Mouse (Mus musculus) heart, postnatal 0 days (tissue): Measurements from ENCODE around the gene Tmem185b. TPM values are rescaled to one million over a fixed set of nuclear protein-coding genes. Genes with fewer than 3 reads are reported as not detected.

Source experiments
- ATAC-seq: fragments of 200-750 bp; cut with Nextera tagmentation; 2 replicates; pipeline ENCODE4 v1.8.0; 2017; ENCODE audit warnings: low read depth, moderate number of reproducible peaks, moderate library complexity; ENCODE audit not compliant: insufficient read depth
- DNase-seq: peaks from one replicate; pipeline ENCODE4 v3.0.0-alpha.2; 2016; ENCODE audit warnings: low spot score
- H3K27ac ChIP-seq: fragments of 300-500 bp; sonication (generic); 2 replicates; pipeline ENCODE4 v1.5.1; 2014; ENCODE audit warnings: low read depth, mild to moderate bottlenecking
- H3K27me3 ChIP-seq: fragments of 300-500 bp; sonication (generic); 2 replicates; pipeline ENCODE4 v1.6.1; 2014; ENCODE audit warnings: low read length, mixed read lengths; ENCODE audit not compliant: control insufficient read depth, insufficient read depth
- H3K36me3 ChIP-seq: fragments of 300-500 bp; sonication (generic); replicated peaks from 2 replicates; pipeline ENCODE4 v1.6.1; 2014; ENCODE audit warnings: low read length, mixed read lengths; ENCODE audit not compliant: control insufficient read depth, insufficient read depth
- H3K4me1 ChIP-seq: fragments of 300-500 bp; sonication (generic); 2 replicates; pipeline ENCODE4 v1.6.1; 2014; ENCODE audit warnings: antibody characterized with exemption; ENCODE audit not compliant: control insufficient read depth, insufficient read depth
- H3K4me2 ChIP-seq: fragments of 300-500 bp; sonication (generic); 2 replicates; pipeline ENCODE4 v1.6.1; 2014; ENCODE audit warnings: low read depth, mild to moderate bottlenecking, low read length, moderate library complexity
- H3K4me3 ChIP-seq: fragments of 300-500 bp; sonication (generic); 2 replicates; pipeline ENCODE4 v1.5.1; 2014; ENCODE audit warnings: low read depth, low read length
- H3K9ac ChIP-seq: fragments of 300-500 bp; sonication (generic); replicated peaks from 2 replicates; pipeline ENCODE4 v1.6.1; 2014; ENCODE audit warnings: low read depth, low read length, mixed read lengths
- H3K9me3 ChIP-seq: fragments of 300-500 bp; sonication (generic); replicated peaks from 2 replicates; pipeline ENCODE4 v1.6.1; 2016; ENCODE audit warnings: low read length; ENCODE audit not compliant: control insufficient read depth
- CTCF ChIP-seq: IDR thresholded peaks from 2 replicates; pipeline ENCODE4 v1.5.1; 2016; ENCODE audit warnings: antibody characterized with exemption, control low read depth, low read depth
- EP300 ChIP-seq: IDR thresholded peaks from 2 replicates; pipeline ENCODE4 v1.6.1; 2016; ENCODE audit warnings: antibody characterized with exemption, low read depth
- WGBS: fragments of 180-500 bp; shearing (Covaris S2); extraction: QIAGEN DNeasy Blood & Tissue Kit; methylation state at CpG from one replicate; pipeline ENCODE4 v1.1.7; 2014; 5-methylcytosine and 5-hydroxymethylcytosine counted together
- polyA plus RNA-seq: library from polyadenylated mRNA; unstranded; fragments of >200 nt; fragmentation: Nextera tagmentation; extraction: Ambion mirVana; gene quantifications from 2 replicates; pipeline ENCODE4 v1.2.1, GENCODE M21; 2015
- total RNA-seq: library from RNA; depleted of rRNA; stranded (reverse); fragments of >200 nt; gene quantifications from 2 replicates; pipeline ENCODE4 v1.2.3, GENCODE M21; 2014; ENCODE audit warnings: low replicate concordance

Gene Tmem185b
- total and polyA plus RNA-seq, 2 experiments from 2014 or later, result 20.7 to 28.5 TPM

DNA sequence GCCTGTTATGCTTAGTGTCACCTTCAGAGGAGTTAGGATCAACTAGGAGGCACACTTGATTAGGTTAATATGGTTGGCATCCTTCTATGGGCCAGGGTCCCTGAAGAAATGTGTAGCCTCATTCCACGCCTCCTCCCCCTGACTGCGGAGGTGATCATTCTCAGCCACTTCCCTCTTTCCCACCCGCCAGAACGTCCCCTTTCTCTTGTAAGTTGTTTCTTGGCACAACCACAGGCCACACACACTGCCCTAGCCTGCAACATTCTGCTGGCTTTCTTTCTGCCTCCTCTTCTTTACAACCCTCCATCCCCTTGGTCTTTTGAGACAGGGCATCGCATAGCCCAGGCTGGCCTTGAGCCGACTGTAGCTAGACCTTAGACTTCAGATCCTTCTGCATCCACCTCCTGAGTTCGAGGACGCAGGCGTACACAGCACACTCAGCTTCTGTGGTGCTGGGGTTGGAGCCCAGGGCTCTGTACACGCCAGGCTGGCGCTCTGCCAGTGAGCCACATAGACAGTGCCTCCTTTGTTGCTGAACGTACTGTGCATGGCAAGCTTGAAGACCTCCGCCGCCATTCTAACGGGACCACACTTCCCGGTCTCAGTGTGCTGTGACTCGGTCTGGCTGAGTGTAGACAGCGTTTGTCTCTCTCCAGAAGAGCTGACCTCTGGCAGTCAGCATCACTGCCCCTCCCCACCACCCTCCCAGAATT lies 7.3 kb downstream of the Tmem185b start:
- Histone ChIP-seq H3K4me2 (no peak overlapping the region), H3K9me3 (0 out of 2 replicates have a peak, but pooled peaks cover 4% of the 10 kb centered on the region), H3K4me3 (no peak overlapping the region), H3K9ac (no peak overlapping the region), H3K27me3 (no peaks in the 10 kb centered on the region), H3K27ac (no peak overlapping the region), H3K4me1 (no peaks in the 10 kb centered on the region), H3K36me3 (peaks cover 10% of the 10 kb centered on the region)
- ATAC-seq, result no peak
- DNase-seq, result no peak
- WGBS, result 84% methylated on average over 18 of the region's 18 CpGs
- TF ChIP-seq EP300 (no peak), CTCF (no peak)

DNA sequence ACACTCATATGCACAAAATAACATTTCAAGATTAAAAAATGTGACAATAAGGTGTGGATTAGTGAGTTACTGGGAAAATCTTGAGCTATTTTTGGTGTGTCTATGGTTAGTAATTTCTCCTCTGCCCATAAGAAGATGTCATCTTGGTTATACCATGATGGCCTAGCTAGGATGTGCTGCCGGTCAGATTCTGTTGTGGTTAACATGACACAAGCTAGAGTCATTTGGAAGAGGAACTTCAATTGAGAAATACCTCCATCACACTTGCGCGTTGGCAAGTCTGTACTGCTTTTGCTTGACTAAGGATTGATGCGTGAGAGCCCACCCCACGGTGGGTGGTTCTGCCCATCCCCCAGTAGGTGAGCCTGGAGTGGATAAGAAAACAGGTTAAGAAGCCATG lies 8.4 kb downstream of the Tmem185b start:
- H3K27ac ChIP-seq, result no peak overlapping the region
- ATAC-seq (no peak), DNase-seq (no peak)
- H3K9me3 ChIP-seq, result no peaks in the 10 kb centered on the region
- H3K4me2 ChIP-seq, result no peak overlapping the region
- TF ChIP-seq CTCF (no peak), EP300 (no peak)
- H3K9ac ChIP-seq, result no peak overlapping the region
- H3K27me3 ChIP-seq, result no peaks in the 10 kb centered on the region
- WGBS, result 93% methylated on average over 5 of the region's 5 CpGs
- no peaks in the 10 kb centered on the region for H3K36me3 ChIP-seq
- no peak overlapping the region for H3K4me3 ChIP-seq
- no peaks in the 10 kb centered on the region for H3K4me1 ChIP-seq

DNA sequence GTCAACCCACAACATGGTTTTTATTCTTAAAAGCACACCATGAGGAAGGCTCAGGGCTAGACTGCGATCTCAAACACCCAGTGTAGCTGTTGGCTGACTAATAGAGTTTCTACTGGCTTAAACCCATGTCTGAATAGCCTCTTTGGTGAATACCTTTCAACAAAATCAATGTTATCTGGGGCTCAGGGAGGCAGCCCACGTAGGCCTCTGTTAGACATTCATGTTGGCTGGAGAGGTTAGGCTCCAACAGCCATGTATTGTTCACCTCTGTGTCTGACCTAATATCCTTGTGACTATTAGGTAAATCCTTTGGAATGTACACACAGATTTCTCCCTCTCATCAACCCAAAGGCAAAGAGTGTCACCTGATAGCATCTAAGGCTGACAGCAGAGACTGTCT lies 10.2 kb downstream of the Tmem185b start:
- Histone ChIP-seq H3K9ac (no peak overlapping the region), H3K36me3 (no peaks in the 10 kb centered on the region), H3K9me3 (no peaks in the 10 kb centered on the region), H3K27me3 (no peaks in the 10 kb centered on the region), H3K4me1 (no peaks in the 10 kb centered on the region), H3K4me2 (no peak overlapping the region), H3K27ac (peak overlapping the region; percentile 58; the same call in 1 of the 2 replicates), H3K4me3 (no peak overlapping the region)
- peak; percentile 53 for ATAC-seq
- peak; percentile 50 for DNase-seq
- 22% methylated on average over 2 of the region's 2 CpGs for WGBS
- no peak for TF ChIP-seq CTCF

DNA sequence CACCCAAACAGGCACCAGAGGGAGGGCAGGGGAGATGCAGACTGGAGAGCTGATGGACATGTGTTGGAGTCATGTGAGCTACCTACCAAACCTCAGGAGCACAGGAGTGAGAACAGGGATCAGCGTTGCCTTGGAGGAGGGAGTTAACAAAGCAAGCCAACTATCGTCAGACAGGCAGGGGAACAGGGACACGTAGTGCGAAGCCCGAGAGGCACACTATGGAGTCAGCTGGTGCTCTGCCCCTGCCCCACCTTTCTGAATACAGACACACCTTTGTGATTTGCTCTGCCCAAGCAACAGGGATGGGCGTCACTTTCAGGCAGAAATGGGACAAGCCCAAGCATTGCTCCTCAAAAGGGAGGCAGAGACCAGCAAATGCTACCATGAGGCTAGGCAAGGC lies 11.7 kb downstream of the Tmem185b start:
- Histone ChIP-seq H3K27me3 (no peaks in the 10 kb centered on the region), H3K9me3 (no peaks in the 10 kb centered on the region), H3K4me3 (no peak overlapping the region), H3K4me2 (no peak overlapping the region), H3K36me3 (no peaks in the 10 kb centered on the region), H3K27ac (no peak overlapping the region), H3K9ac (no peak overlapping the region), H3K4me1 (peaks cover 7% of the 10 kb centered on the region)
- DNase-seq (no peak), ATAC-seq (no peak)
- 80% methylated on average over 6 of the region's 6 CpGs for WGBS
- TF ChIP-seq EP300 (no peak), CTCF (no peak)

DNA sequence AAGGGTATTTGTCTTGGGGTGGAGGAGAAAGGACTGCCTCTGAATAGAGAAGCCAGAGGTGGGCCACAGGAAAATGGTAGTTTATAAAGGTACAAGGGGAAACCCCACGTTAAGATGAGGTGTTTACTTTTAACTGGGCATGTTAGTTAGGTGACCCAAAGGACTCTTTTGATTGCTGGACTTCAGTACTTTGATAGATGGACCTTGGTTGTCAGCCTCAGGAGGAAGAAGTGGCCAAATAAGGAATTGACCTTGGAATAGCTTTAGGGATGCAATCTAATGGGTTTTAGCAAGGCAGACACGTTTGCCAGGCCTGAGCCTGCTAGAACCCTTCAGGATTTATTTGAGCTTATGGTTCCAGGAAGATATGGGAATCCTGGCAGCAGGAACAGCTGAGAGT lies 13.3 kb downstream of the Tmem185b start:
- H3K27ac ChIP-seq, result no peak overlapping the region
- no peak for DNase-seq
- H3K27me3 ChIP-seq, result no peaks in the 10 kb centered on the region
- ATAC-seq, result no peak
- H3K4me2 ChIP-seq, result no peak overlapping the region
- 57% methylated on average over 2 of the region's 2 CpGs for WGBS
- TF ChIP-seq EP300 (no peak), CTCF (no peak)
- peaks cover 7% of the 10 kb centered on the region for H3K4me1 ChIP-seq
- H3K36me3 ChIP-seq, result no peaks in the 10 kb centered on the region
- no peak overlapping the region for H3K9ac ChIP-seq
- no peak overlapping the region for H3K4me3 ChIP-seq
- no peaks in the 10 kb centered on the region for H3K9me3 ChIP-seq
